Mouse (Mus musculus) hindbrain, embryonic 14.5 days (tissue): ENCODE measurements at regions not wholly inside any gene's neighbourhood (a gene's known extent, or its start where the extent isn't known, plus 50 kb on each side); places are given as distances from the start of the nearest gene placed in this dataset.

Source experiments
- ATAC-seq: fragments of 200-750 bp; cut with Nextera tagmentation; 2 replicates; pipeline ENCODE4 v1.8.0; 2017; ENCODE audit warnings: moderate number of reproducible peaks, mild to moderate bottlenecking, moderate TSS enrichment, moderate library complexity; ENCODE audit not compliant: low FRiP score
- DNase-seq: peaks from one replicate; pipeline ENCODE4 v3.0.0-alpha.2; 2015; ENCODE audit warnings: low spot score
- H3K27ac ChIP-seq: fragments of 300-500 bp; sonication (generic); 2 replicates; pipeline ENCODE4 v1.5.1; 2014; ENCODE audit warnings: mild to moderate bottlenecking, moderate library complexity
- H3K27me3 ChIP-seq: fragments of 300-500 bp; sonication (generic); 2 replicates; pipeline ENCODE4 v1.6.1; 2014; ENCODE audit warnings: mild to moderate bottlenecking, low read length, mixed read lengths; ENCODE audit not compliant: control insufficient read depth, insufficient read depth
- H3K36me3 ChIP-seq: fragments of 300-500 bp; sonication (generic); replicated peaks from 2 replicates; pipeline ENCODE4 v1.6.1; 2014; ENCODE audit not compliant: control insufficient read depth, insufficient read depth
- H3K4me1 ChIP-seq: fragments of 300-500 bp; sonication (generic); replicated peaks from 2 replicates; pipeline ENCODE4 v1.6.1; 2014; ENCODE audit warnings: antibody characterized with exemption, low read length, mixed read lengths; ENCODE audit not compliant: control insufficient read depth, insufficient read depth
- H3K4me2 ChIP-seq: fragments of 300-500 bp; sonication (generic); replicated peaks from 2 replicates; pipeline ENCODE4 v1.6.1; 2014; ENCODE audit warnings: mild to moderate bottlenecking, moderate library complexity
- H3K4me3 ChIP-seq: fragments of 300-500 bp; sonication (generic); replicated peaks from 2 replicates; pipeline ENCODE4 v1.5.1; 2014; ENCODE audit warnings: mild to moderate bottlenecking, low read length
- H3K9ac ChIP-seq: fragments of 300-500 bp; sonication (generic); 2 replicates; pipeline ENCODE4 v1.6.1; 2014
- H3K9me3 ChIP-seq: fragments of 300-500 bp; sonication (generic); 2 replicates; pipeline ENCODE4 v1.6.1; 2016; ENCODE audit warnings: low read length; ENCODE audit not compliant: control insufficient read depth
- WGBS: fragments of 180-500 bp; shearing (Covaris S2); extraction: QIAGEN DNeasy Blood & Tissue Kit; methylation state at CpG from one replicate; pipeline ENCODE4 v1.1.7; 2014; 5-methylcytosine and 5-hydroxymethylcytosine counted together

GRCm38 (mm10) chr3:36296792-36297191, 74.7 kb upstream of the Qrfpr start:
- ATAC-seq (no peak), DNase-seq (no peak)

GRCm38 (mm10) chr3:36291971-36292370, 69.9 kb upstream of the Qrfpr start:
- Histone ChIP-seq H3K4me3 (no peak overlapping the region), H3K9ac (no peak overlapping the region), H3K4me2 (no peak overlapping the region), H3K36me3 (no peaks in the 10 kb centered on the region), H3K9me3 (no peaks in the 10 kb centered on the region), H3K4me1 (no peaks in the 10 kb centered on the region), H3K27me3 (no peaks in the 10 kb centered on the region), H3K27ac (no peak overlapping the region)
- no peak for ATAC-seq
- DNase-seq, result no peak
- WGBS, result 91% methylated on average over 4 of the region's 4 CpGs

More at GRCm38 (mm10) chr3:36296792-36297191, 74.7 kb upstream of the Qrfpr start:
- no peaks in the 10 kb centered on the region for H3K36me3 ChIP-seq
- WGBS, result 62% methylated on average over 3 of the region's 3 CpGs
- H3K27me3 ChIP-seq, result no peaks in the 10 kb centered on the region
- H3K4me2 ChIP-seq, result no peak overlapping the region
- H3K27ac ChIP-seq, result no peak overlapping the region
- H3K9ac ChIP-seq, result no peak overlapping the region
- no peaks in the 10 kb centered on the region for H3K4me1 ChIP-seq
- no peaks in the 10 kb centered on the region for H3K9me3 ChIP-seq
- no peak overlapping the region for H3K4me3 ChIP-seq

GRCm38 (mm10) chr3:36284066-36284465, 62.0 kb upstream of the Qrfpr start:
- DNase-seq (no peak), ATAC-seq (no peak)
- no peaks in the 10 kb centered on the region for H3K36me3 ChIP-seq
- H3K9ac ChIP-seq, result no peak overlapping the region
- no peaks in the 10 kb centered on the region for H3K27me3 ChIP-seq
- no peaks in the 10 kb centered on the region for H3K4me1 ChIP-seq
- 86% methylated on average over 5 of the region's 5 CpGs for WGBS
- no peak overlapping the region for H3K27ac ChIP-seq
- no peak overlapping the region for H3K4me2 ChIP-seq
- H3K4me3 ChIP-seq, result no peak overlapping the region
- peaks cover 5% of the 10 kb centered on the region; the same call in 1 of the 2 replicates for H3K9me3 ChIP-seq

GRCm38 (mm10) chr3:36275502-36275901, 53.4 kb upstream of the Qrfpr start:
- Histone ChIP-seq H3K9me3 (no peaks in the 10 kb centered on the region), H3K27me3 (no peaks in the 10 kb centered on the region), H3K9ac (no peak overlapping the region), H3K4me2 (no peak overlapping the region), H3K4me3 (no peak overlapping the region), H3K27ac (no peak overlapping the region), H3K36me3 (no peaks in the 10 kb centered on the region), H3K4me1 (no peaks in the 10 kb centered on the region)
- ATAC-seq, result no peak
- DNase-seq, result no peak
- WGBS, result 85% methylated on average over 1 of the region's 1 CpGs
